Mouse (Mus musculus): ENCODE results near the gene Htr5a. TPM values are rescaled to one million over a fixed set of nuclear protein-coding genes. Genes with fewer than 3 reads are reported as not detected.

Htr5a gene
- total and polyA plus RNA-seq, 2 experiments from 2014 or later = 1.6 to 12.3 TPM

DNA sequence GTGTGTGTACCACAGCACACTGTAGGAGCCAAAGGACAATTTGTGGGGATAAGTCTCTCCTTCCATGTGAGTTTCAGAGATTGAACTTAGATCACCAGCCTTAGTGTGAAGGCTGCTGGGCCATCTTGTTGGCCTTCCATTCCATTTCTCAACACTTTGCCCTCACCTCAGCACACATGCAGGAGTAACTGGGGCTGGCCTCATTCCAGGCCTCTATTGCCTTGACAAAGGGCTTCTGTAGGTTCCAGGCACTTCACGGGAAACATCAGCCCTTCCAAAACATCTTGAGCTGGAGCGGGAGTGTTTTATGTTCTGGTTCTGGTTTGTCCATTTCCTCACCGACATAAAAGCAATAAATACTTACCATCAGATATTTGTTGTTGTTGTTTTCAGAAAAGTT is 54.0 kb downstream of the Htr5a start:
- H3K36me3 ChIP-seq (ENCODE audit: insufficient read depth, low read length) = no peaks in the 10 kb centered on the region
- ATAC-seq (ENCODE audit: low FRiP score) = no peak
- DNase-seq (ENCODE audit: low spot score) = no peak
- H3K4me2 ChIP-seq (ENCODE audit: low read depth, low read length, poor library complexity, severe bottlenecking) = no peak overlapping the region
- H3K4me1 ChIP-seq (ENCODE audit: insufficient read depth, low read length) = no peaks in the 10 kb centered on the region
- H3K27ac ChIP-seq (ENCODE audit: low read depth, low read length) = no peak overlapping the region
- 95% methylated on average over 3 of the region's 3 CpGs for WGBS
- H3K9ac ChIP-seq (replicated peaks; ENCODE audit: low read length, poor library complexity, severe bottlenecking) = no peak overlapping the region
- no peak for TF ChIP-seq CTCF (IDR thresholded peaks at IDR 0.05)
- no peaks in the 10 kb centered on the region for H3K9me3 ChIP-seq (ENCODE audit: low read length)
- H3K27me3 ChIP-seq (ENCODE audit: insufficient read depth, low read length) = no peaks in the 10 kb centered on the region
- H3K4me3 ChIP-seq (ENCODE audit: low read depth, low read length) = no peak overlapping the region

DNA sequence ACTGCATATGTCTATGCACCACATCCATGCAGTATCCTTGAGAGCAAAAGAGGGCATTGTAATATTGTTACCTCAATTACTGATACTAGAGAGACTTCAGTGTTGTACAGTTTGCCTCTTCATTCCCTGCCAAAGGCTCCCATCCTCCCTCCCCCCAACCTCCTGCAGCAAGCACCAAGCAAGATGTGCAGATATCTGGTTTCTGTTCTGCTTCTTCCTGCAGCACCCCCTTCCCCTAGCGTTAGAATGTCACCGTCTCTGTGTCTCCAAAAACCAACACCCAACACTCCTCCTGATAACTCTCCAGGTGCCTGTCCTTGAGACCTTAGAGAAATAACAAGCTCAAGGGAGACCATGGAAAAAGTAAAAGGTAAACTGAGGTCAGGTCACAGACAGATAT is 57.8 kb downstream of the Htr5a start:
- Histone ChIP-seq H3K9ac (replicated peaks; ENCODE audit: low read length, poor library complexity, severe bottlenecking) (no peak overlapping the region), H3K4me1 (ENCODE audit: insufficient read depth, low read length) (no peaks in the 10 kb centered on the region), H3K36me3 (ENCODE audit: insufficient read depth, low read length) (no peaks in the 10 kb centered on the region), H3K4me2 (ENCODE audit: low read depth, low read length, poor library complexity, severe bottlenecking) (no peak overlapping the region), H3K27me3 (ENCODE audit: insufficient read depth, low read length) (no peaks in the 10 kb centered on the region), H3K27ac (ENCODE audit: low read depth, low read length) (no peak overlapping the region), H3K4me3 (ENCODE audit: low read depth, low read length) (no peak overlapping the region), H3K9me3 (ENCODE audit: low read length) (peaks cover 5% of the 10 kb centered on the region; the same call in 1 of the 2 replicates)
- TF ChIP-seq CTCF (IDR thresholded peaks at IDR 0.05) = no peak
- DNase-seq (ENCODE audit: low spot score) (no peak), ATAC-seq (ENCODE audit: low FRiP score) (no peak)
- WGBS = 81% methylated on average over 2 of the region's 2 CpGs

DNA sequence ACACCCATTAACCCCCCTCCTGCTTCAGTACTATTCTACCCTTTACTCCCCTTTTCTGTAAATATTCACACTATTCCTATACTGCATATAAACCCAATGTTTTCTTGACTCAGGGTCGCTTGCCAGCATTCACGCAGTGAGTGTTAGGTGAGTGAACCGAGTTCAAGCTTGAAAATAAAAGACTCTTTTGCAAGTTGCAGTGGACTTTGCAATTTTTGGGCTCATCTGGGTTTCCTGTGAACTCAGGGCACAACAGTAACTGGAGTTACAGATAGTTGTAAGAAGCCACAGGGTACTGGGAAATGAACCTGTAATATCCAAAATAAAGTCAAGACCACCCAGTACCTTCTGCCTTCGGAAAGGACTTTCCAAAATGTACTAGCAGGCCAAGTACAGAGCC is 58.2 kb downstream of the Htr5a start:
- WGBS = 93% methylated on average over 4 of the region's 4 CpGs
- ATAC-seq (ENCODE audit: low FRiP score) (no peak), DNase-seq (ENCODE audit: low spot score) (no peak)

More for the DNA sequence above, 58.2 kb downstream of the Htr5a start:
- Histone ChIP-seq H3K9me3 (ENCODE audit: low read length) (peaks cover 5% of the 10 kb centered on the region; the same call in 1 of the 2 replicates), H3K27ac (ENCODE audit: low read depth, low read length) (no peak overlapping the region), H3K4me2 (ENCODE audit: low read depth, low read length, poor library complexity, severe bottlenecking) (no peak overlapping the region), H3K4me3 (ENCODE audit: low read depth, low read length) (no peak overlapping the region), H3K9ac (replicated peaks; ENCODE audit: low read length, poor library complexity, severe bottlenecking) (no peak overlapping the region), H3K4me1 (ENCODE audit: insufficient read depth, low read length) (no peaks in the 10 kb centered on the region), H3K36me3 (ENCODE audit: insufficient read depth, low read length) (no peaks in the 10 kb centered on the region), H3K27me3 (ENCODE audit: insufficient read depth, low read length) (no peaks in the 10 kb centered on the region)
- no peak for TF ChIP-seq CTCF (IDR thresholded peaks at IDR 0.05)

Other genes with a start within 250 kb of the Htr5a start
- 43.0 and 48.8 TPM in 2 replicates for gene Paxip1, start 50.5 kb upstream of the Htr5a start, total RNA-seq (2014; rRNA removed)
- gene Paxip1, start 50.5 kb upstream of the Htr5a start, polyA plus RNA-seq (2015; fragmentation: Nextera tagmentation; extraction: Ambion mirVana) = 21.2 and 23.1 TPM in 2 replicates
- gene Insig1, start 229.2 kb downstream of the Htr5a start, total RNA-seq (2014; rRNA removed) = 131 and 164 TPM in 2 replicates
- gene Insig1, start 229.2 kb downstream of the Htr5a start, polyA plus RNA-seq (2015; fragmentation: Nextera tagmentation; extraction: Ambion mirVana) = 90.6 and 97.9 TPM in 2 replicates

Measured in midbrain, postnatal 0 days (tissue).